Mouse (Mus musculus) erythroblast, embryonic 14.5 days (primary cell): Measurements from ENCODE around the gene Slc26a9. TPM values are rescaled to one million over a fixed set of nuclear protein-coding genes. Genes with fewer than 3 reads are reported as not detected.

Source experiments
- H3K27me3 ChIP-seq: 2 replicates; pipeline ENCODE4 v1.6.1; 2012; ENCODE audit warnings: inconsistent platforms; ENCODE audit not compliant: control insufficient read depth
- H3K36me3 ChIP-seq: 2 replicates; pipeline ENCODE4 v1.6.1; 2012; ENCODE audit warnings: mild to moderate bottlenecking, inconsistent platforms; ENCODE audit not compliant: control insufficient read depth
- H3K4me1 ChIP-seq: 2 replicates; pipeline ENCODE4 v1.6.1; 2012; ENCODE audit warnings: inconsistent platforms; ENCODE audit not compliant: control insufficient read depth
- H3K4me3 ChIP-seq: replicated peaks from 2 replicates; pipeline ENCODE3; 2012; ENCODE audit warnings: moderate library complexity, mild to moderate bottlenecking, inconsistent platforms
- H3K9me3 ChIP-seq: 2 replicates; pipeline ENCODE4 v1.6.1; 2012; ENCODE audit warnings: low read length, inconsistent platforms, mixed read lengths; ENCODE audit not compliant: control insufficient read depth
- GATA1 ChIP-seq: IDR thresholded peaks from 2 replicates; pipeline ENCODE4 v1.6.1; 2012; ENCODE audit warnings: low read length, inconsistent platforms, mixed read lengths
- TAL1 ChIP-seq: IDR thresholded peaks from 3 replicates; pipeline ENCODE4 v1.6.1; 2012; ENCODE audit warnings: low read length, inconsistent platforms, mixed read lengths
- polyA plus RNA-seq: library from polyadenylated mRNA; stranded (reverse); fragments of >175 nt; gene quantifications from 2 replicates; pipeline ENCODE4 v1.2.3, GENCODE M21; 2012

Gene Slc26a9
- polyA plus RNA-seq, 1 experiment = not detected

DNA sequence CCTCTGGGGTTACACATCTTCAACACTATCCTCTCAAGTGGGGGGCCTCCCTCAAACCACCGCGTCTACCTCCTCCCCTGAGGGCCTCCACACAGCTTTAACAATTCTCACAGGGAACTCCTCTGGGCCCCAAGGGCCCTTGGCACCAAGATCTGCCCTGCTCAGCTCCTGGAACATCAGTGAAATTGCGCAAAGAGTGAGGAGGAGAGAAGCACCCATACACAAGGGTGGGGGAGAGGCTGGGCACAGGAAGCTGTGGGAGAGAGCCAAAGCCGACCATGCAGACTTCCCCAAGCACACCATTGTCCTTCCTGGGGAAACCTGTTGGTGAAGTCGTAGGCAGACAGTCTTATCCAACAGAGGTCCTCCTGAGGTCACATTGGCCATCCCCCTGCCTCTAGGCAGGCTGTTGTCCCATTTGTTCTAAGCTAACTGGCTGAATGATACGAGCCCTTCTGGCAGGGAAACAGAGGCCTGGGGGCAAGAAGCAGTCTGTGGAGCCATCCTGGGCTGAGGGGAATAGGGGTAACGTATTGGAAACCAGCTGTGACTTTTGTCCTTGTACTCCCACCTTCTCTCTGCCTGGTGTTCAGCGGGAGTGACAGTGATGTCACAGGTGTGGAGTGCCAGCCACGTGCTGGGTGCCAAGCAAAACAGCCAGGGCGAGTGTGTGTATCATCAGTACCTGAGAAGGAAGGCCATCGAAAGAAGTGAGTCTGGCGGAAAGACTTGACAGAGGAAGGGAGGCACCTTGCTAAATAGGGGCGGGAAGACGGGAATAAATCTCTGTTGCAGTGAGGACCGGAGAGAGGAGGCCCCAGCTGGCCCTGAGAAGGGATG, 6.1 kb downstream of the Slc26a9 start:
- TF ChIP-seq GATA1 (no peak), TAL1 (no peak)
- Histone ChIP-seq H3K27me3 (no peaks in the 10 kb centered on the region), H3K4me1 (peaks cover 5% of the 10 kb centered on the region), H3K36me3 (no peaks in the 10 kb centered on the region), H3K9me3 (no peaks in the 10 kb centered on the region), H3K4me3 (no peak overlapping the region)

DNA sequence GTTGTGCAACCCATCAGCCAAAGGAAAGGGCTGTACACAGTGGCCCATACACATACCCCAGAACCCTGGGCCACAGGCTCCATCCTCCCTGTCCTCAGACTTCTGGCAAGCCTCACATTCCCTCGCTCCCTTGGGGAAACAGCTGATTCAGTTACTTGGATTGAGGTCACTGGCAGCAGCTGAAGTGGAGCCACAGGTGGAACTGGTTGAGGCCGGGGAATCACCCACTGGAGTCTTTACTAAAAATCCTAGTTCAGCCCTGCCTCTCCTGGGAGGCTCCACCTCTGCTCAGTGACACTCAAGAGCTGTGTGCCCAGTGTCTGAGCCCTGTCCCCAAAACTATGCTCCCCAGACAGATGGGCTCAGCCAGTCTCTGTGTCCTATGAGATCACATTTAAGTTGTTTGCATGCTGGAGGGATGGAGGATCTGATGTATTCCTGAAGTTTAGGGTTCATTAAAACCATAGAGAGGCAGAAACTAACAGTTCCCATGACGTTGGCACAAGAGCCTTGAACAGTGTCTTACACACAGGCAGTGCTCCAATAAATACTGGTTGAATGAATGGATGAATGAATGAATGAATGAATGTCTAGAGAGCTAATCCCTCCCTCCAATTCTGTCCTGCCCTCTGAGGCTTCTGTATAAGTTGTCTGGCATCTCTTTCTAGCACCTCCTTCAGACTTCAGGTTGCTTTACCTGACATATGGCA, 7.5 kb downstream of the Slc26a9 start:
- no peaks in the 10 kb centered on the region for H3K36me3 ChIP-seq
- H3K27me3 ChIP-seq = no peaks in the 10 kb centered on the region
- H3K9me3 ChIP-seq = no peaks in the 10 kb centered on the region
- no peak for TF ChIP-seq TAL1
- TF ChIP-seq GATA1 = no peak
- no peak overlapping the region for H3K4me3 ChIP-seq
- H3K4me1 ChIP-seq = peaks cover 5% of the 10 kb centered on the region

DNA sequence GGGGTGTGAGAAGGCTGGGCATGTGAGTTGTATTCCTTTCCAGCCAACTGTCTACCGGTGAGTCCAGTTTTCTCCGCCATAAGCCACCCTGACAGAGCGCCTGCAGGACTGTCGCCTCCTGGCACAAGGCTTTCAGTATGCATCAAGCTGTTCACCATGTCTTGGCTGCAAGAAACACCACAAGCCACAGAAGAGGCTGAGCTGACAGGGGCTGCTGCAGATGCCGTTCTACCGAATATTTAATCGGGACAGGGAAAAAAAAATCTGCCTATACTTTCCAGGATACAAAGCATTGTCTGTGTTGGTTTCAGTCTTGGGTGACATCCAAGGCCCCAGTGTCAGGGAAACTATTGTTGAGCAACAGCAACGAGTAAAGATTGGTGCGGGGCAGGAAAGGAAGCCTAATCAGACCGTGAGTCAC, 8.1 kb downstream of the Slc26a9 start:
- Histone ChIP-seq H3K27me3 (no peaks in the 10 kb centered on the region), H3K4me1 (peaks cover 5% of the 10 kb centered on the region)

DNA sequence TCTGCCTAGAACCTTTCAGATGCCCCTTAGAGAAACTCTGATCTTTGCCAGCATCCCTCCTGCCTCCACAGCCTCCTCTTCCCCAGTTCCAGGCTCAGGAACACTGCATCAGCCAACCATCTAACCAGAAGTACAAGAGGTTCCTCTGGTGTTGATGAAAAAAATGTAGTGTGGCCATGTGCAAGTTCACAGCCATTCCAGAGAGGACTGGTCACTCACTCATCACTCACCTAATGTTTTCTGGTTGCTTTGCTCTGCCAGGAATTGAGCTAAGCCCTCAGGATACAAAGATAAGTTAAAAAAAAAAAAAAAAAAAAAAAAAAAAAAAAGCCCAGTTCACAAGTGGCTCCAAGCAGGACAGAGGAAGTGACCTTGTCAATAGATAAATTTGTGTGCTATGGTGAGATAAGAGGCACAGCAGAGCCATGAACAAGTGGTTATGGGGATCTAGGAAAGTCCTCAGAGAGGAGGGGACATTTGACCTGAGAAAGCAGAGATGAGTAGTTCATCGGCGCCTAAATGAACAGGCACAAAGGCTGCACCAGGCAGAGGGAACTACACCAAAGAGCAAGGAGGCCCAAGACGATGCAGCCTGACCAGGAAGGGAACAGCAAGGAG, 10.5 kb downstream of the Slc26a9 start:
- Histone ChIP-seq H3K4me1 (peaks cover 5% of the 10 kb centered on the region), H3K4me3 (no peak overlapping the region), H3K36me3 (no peaks in the 10 kb centered on the region), H3K9me3 (no peaks in the 10 kb centered on the region), H3K27me3 (no peaks in the 10 kb centered on the region)
- no peak for TF ChIP-seq GATA1
- no peak for TF ChIP-seq TAL1

More for the DNA sequence above, 8.1 kb downstream of the Slc26a9 start:
- Histone ChIP-seq H3K4me3 (no peak overlapping the region), H3K9me3 (no peaks in the 10 kb centered on the region), H3K36me3 (no peaks in the 10 kb centered on the region)
- TF ChIP-seq TAL1 = no peak
- TF ChIP-seq GATA1 = no peak

DNA sequence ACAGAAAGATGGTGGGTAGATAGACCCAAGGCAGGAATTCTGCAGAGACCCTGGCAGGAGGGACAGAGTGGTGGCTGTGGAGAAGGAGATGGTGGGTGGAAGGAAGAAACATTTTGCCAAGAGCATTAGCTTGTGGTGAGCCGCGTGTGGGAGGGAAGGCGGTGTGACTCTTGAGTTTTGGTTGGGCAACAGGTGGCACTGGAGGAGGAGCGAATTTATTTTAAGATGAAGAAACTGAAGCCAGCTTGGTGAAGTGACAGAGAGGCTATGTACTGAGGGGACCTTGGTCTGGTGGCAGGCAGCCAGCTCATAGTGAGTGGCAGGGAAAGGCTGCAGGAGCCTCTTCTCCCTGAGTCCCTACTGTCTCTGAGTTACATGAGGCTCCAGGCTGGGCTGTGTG, 11.1 kb downstream of the Slc26a9 start:
- H3K9me3 ChIP-seq = no peaks in the 10 kb centered on the region
- no peaks in the 10 kb centered on the region for H3K36me3 ChIP-seq
- no peak for TF ChIP-seq GATA1
- TF ChIP-seq TAL1 = no peak
- no peaks in the 10 kb centered on the region for H3K27me3 ChIP-seq
- H3K4me3 ChIP-seq = no peak overlapping the region
- H3K4me1 ChIP-seq = peaks cover 5% of the 10 kb centered on the region

DNA sequence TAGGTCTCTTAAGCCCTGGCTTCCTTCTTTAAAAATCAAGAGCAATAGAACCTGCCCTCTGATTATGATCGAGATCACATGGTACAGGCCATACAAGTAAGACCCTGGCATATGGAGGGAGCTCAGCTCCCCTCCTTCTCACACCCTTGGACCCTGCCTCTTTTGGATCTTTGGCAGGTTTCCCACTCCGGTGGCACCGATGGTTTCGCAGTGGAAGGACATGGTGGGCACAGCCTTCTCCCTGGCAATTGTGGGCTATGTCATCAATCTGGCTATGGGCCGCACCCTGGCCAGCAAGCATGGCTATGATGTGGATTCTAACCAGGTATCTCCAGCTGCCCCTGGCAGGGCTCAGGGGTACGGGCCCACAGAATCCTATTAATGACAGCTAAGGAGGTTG, 13.4 kb downstream of the Slc26a9 start:
- TF ChIP-seq GATA1 = no peak
- TF ChIP-seq TAL1 = no peak
- Histone ChIP-seq H3K9me3 (no peaks in the 10 kb centered on the region), H3K36me3 (no peaks in the 10 kb centered on the region), H3K27me3 (no peaks in the 10 kb centered on the region), H3K4me3 (no peak overlapping the region), H3K4me1 (peaks cover 5% of the 10 kb centered on the region)

DNA sequence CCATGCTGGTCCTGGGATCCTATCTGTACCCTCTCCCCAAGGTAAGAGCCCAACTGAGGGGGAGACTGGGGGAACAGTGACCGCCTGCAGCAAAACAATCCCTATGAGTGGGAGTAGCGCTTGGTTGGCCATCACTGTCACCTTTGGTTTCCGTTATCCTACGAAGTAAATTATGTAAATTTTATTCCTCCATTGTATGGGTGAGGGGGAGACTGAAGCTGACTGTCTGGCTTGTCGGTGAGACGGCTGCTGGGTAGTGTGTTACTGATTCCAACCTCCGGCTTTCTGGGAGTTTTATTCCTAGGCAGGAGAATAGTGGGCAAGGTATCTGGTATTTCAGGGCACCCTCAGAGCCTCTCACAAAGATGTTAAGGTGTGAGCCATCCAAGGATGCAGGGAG, 15.0 kb downstream of the Slc26a9 start:
- H3K4me1 ChIP-seq = peaks cover 5% of the 10 kb centered on the region
- TF ChIP-seq GATA1 = no peak
- no peak for TF ChIP-seq TAL1
- H3K9me3 ChIP-seq = no peaks in the 10 kb centered on the region
- H3K4me3 ChIP-seq = no peak overlapping the region
- H3K27me3 ChIP-seq = no peaks in the 10 kb centered on the region
- H3K36me3 ChIP-seq = no peaks in the 10 kb centered on the region

DNA sequence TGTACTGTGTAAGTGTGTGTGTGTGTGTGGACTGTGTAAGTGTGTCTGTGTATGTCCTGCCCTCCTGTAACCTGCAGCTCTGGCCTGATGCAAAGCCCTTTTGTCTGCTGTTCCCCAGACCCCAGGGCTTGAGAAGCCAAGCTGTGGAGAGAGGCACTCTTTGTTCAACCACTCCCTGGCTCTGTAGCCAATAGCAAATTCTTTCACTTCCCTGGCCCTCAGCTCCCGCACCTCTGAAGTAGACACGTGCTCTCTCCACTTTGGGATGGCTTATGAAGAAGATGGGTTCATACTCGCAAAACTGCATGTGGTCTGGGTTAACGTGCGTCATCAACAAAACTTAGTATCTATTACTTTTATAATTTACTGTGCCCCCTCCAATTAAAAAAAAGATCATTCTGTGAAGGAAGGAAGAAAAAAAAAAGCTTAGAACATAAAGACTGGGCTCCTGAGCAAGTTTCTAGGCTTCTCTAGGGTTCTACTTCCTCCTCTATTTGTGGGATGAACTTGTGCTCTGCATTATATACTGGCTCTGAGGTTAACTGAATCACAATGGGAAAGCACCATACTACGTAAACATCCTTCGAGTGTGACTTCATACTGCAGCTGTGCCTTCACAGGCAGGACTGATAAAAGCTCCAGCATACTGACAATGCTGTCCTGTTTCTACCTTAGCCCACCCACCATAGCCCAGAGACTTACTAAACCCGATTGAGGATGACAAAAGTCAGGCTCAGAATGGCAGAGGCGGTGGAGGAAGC, 16.0 kb downstream of the Slc26a9 start:
- H3K36me3 ChIP-seq = no peaks in the 10 kb centered on the region
- H3K4me3 ChIP-seq = no peak overlapping the region
- no peaks in the 10 kb centered on the region for H3K27me3 ChIP-seq
- no peaks in the 10 kb centered on the region for H3K9me3 ChIP-seq
- no peaks in the 10 kb centered on the region for H3K4me1 ChIP-seq
- TF ChIP-seq TAL1 = no peak
- no peak for TF ChIP-seq GATA1

DNA sequence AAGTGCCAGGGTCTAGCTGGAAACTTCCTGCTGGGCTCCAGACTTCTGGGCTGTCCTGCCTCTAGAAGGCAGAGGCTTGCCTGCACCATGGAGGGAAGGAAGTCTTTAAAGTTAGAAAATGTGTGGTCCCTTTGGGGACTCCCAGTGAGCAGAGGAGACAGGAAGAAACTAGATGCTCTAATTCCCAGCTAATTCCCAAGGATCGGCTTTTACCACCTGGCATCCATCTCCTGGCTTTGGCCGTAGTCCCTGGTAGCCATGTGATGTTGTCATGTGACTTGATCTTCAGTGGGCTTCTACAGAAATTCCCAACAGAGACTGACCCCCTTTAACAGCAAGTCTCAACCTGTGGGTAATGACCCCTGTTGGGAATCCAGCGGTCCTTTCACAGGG, 16.6 kb downstream of the Slc26a9 start:
- Histone ChIP-seq H3K4me3 (no peak overlapping the region), H3K36me3 (no peaks in the 10 kb centered on the region), H3K27me3 (no peaks in the 10 kb centered on the region), H3K9me3 (no peaks in the 10 kb centered on the region), H3K4me1 (no peaks in the 10 kb centered on the region)
- TF ChIP-seq TAL1 = no peak
- no peak for TF ChIP-seq GATA1
